Mouse (Mus musculus): ENCODE measurements around the gene Ift81.
A peak's percentile ranks its signal among the peaks of the same experiment; 100 is the strongest.

The Ift81 gene

GRCm38 (mm10) chr5:122516029-122516730 is 98.1 kb downstream of the Ift81 start:
- DNase-seq (ENCODE audit: low read depth, low spot score) = no peak

GRCm38 (mm10) chr5:122514127-122514521 is 100.2 kb downstream of the Ift81 start:
- DNase-seq (ENCODE audit: low read depth, low spot score) = no peak

DNA sequence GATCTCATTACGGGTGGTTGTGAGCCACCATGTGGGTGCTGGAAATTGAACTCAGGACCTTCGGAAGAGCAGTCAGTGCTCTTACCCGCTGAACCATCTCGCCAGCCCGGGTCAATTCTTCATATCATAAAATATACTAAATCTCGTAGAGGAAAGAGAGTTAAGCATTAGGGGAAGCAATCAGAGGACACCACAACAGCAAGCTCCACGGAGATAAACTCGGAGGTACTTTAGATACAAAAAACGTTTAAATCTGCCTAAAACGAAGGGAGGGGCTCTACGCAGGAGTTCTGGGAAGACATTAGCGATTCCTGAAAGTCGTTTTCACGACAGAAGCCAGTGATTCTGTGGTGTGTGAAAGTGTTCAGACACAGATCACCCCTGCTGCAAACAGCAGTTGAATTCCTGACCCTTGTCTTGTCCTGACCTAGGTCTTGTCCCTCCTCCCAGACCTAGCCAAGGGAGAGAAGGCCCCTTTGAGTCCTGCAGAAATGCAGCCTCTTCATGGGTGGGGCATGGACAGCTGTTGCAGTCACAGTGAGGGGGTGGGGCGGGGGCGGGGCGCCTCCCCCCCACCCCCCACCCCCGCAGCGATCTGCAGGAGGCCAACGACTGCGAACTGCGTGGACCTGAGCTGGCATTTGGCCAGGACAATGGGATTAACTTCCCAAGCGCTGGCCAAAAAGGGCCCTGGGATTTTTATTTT is 100.7 kb downstream of the Ift81 start:
- no peak for DNase-seq (ENCODE audit: low read depth, low spot score)

GRCm38 (mm10) chr5:122512011-122512410 is 102.3 kb downstream of the Ift81 start:
- DNase-seq (ENCODE audit: low read depth, low spot score) = no peak

- DNase-seq (ENCODE audit: low read depth, low spot score) = peak; percentile 76
Observed at GRCm38 (mm10) chr5:122511405-122511804, 102.9 kb downstream of the Ift81 start.

DNA sequence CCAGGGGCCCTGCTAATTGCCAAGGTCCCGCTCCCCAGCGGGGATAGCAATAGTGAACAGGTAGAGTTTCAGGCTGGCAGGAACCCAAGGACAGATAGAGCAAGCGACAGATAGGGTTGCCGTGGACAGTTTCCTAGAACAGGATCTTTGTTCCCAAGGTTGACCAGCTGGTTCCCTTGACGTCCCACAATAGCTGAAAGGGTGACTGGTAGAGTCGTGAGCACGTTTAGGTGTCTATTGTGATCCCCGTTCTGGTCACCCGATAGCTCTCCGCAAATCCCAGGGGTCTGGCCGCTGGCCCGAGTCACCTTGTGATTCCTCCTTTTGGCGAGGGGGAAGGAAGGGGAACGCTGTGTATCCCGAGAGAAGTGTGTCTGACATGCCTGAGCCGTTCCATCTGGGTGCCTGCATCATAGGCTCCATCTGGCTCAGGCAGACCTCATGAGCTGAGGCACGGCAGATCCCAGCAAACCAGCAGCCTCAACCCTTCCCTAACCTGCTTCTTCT is 103.6 kb downstream of the Ift81 start:
- DNase-seq (ENCODE audit: low read depth, low spot score) = no peak

GRCm38 (mm10) chr5:122509608-122510007 is 104.7 kb downstream of the Ift81 start:
- DNase-seq (ENCODE audit: low read depth, low spot score) = no peak

- DNase-seq (ENCODE audit: low read depth, low spot score) = no peak
Observed at GRCm38 (mm10) chr5:122508861-122509306, 105.4 kb downstream of the Ift81 start.

GRCm38 (mm10) chr5:122507396-122507795 is 106.9 kb downstream of the Ift81 start:
- no peak for DNase-seq (ENCODE audit: low read depth, low spot score)

- DNase-seq (ENCODE audit: low read depth, low spot score) = no peak
Observed at GRCm38 (mm10) chr5:122506462-122506861, 107.9 kb downstream of the Ift81 start.

DNA sequence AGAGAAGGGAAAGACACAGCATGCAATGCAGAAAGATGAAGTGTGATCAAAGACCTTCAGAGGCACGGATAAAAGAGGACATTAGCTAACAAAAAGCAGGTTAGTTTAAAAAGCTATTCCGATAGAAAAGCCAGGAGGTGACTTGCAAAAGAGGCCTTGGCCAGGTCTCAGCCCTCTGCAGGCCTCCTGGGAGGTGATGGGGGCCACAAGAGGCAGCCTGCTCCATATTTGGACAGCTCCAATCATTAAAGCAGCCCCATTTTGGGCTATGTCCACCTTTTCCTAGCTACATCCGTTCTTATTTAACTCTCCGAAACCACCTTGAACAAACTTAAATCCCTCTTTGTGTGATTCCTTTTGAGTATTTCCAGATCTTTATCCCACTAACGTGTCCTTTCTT is 108.8 kb downstream of the Ift81 start:
- DNase-seq (ENCODE audit: low read depth, low spot score) = no peak

- no peak for DNase-seq (ENCODE audit: low read depth, low spot score)
Observed at GRCm38 (mm10) chr5:122503760-122504119, 110.6 kb downstream of the Ift81 start.

GRCm38 (mm10) chr5:122503015-122503759 is 111.1 kb downstream of the Ift81 start:
- no peak for DNase-seq (ENCODE audit: low read depth, low spot score)

GRCm38 (mm10) chr5:122502077-122502941 is 112.0 kb downstream of the Ift81 start, which contains the start of gene Atp2a2:
TSS of gene Atp2a2 (minus strand) at chr5:122502225.
- DNase-seq (ENCODE audit: low read depth, low spot score) = peak; percentile 79

- peak; percentile 64 for DNase-seq (ENCODE audit: low read depth, low spot score)
Observed at GRCm38 (mm10) chr5:122501101-122502076, 112.9 kb downstream of the Ift81 start.

DNA sequence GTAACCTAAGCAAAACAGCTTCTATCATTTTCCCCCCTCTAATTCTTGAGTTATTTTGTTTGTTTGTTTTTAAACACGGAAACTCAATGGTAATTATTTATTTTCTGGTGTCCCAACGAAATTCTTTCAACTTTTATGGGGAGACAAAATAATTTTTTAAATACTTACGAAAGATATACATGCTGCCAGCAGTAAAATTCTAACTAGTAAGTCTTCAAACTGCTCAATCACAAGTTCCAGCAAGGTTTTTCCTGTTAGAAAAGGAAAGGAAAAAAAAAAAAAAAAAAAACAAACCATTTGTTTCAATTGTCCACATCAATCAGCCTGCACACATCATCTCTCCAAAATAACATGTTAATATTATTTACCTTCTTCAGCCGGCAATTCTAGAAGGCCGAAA is 113.8 kb downstream of the Ift81 start:
- DNase-seq (ENCODE audit: low read depth, low spot score) = no peak

All from 3T3-L1 (cell line).